Mouse (Mus musculus) myocyte (in vitro differentiated cells): ENCODE measurements around the gene Ncl. TPM values are rescaled to one million over a fixed set of nuclear protein-coding genes. Genes with fewer than 3 reads are reported as not detected.

Experiments
- H3K27me3 ChIP-seq: one replicate; pipeline ENCODE4 v1.6.1; 2011; ENCODE audit not compliant: control insufficient read depth, insufficient read depth, insufficient read length
- H3K36me3 ChIP-seq: one replicate; pipeline ENCODE4 v1.6.1; 2011; ENCODE audit not compliant: control insufficient read depth, insufficient read depth
- H3K4me2 ChIP-seq: one replicate; pipeline ENCODE4 v1.6.1; 2011; ENCODE audit warnings: low read depth, control low read depth
- H3K4me3 ChIP-seq: one replicate; pipeline ENCODE4 v1.5.1; 2011; ENCODE audit warnings: mild to moderate bottlenecking, control low read depth, moderate library complexity
- H3K79me2 ChIP-seq: one replicate; pipeline ENCODE4 v1.6.1; 2011; ENCODE audit not compliant: control insufficient read depth, insufficient read depth
- H3ac ChIP-seq: one replicate; pipeline ENCODE4 v1.6.1; 2011; ENCODE audit not compliant: control insufficient read depth, insufficient read length
- CEBPB ChIP-seq: IDR thresholded peaks from 2 replicates; pipeline ENCODE4 v1.6.1; 2011; ENCODE audit warnings: mild to moderate bottlenecking, moderate library complexity; ENCODE audit not compliant: poor library complexity, insufficient read depth, severe bottlenecking
- E2F4 ChIP-seq: IDR thresholded peaks from one replicate; pipeline ENCODE4 v1.6.1; 2011; ENCODE audit warnings: mild to moderate bottlenecking, control low read depth, moderate library complexity; ENCODE audit not compliant: insufficient read depth
- MAX ChIP-seq: IDR thresholded peaks from one replicate; pipeline ENCODE4 v1.6.1; 2011; ENCODE audit warnings: low read depth, mild to moderate bottlenecking, control low read depth
- MYOD1 ChIP-seq, 3 experiments: IDR thresholded peaks; one replicate each; pipeline ENCODE4 v1.6.1; 2011; ENCODE audit warnings: control low read depth in 2 of 3, low read depth in 2 of 3, mild to moderate bottlenecking in 2 of 3, moderate library complexity in 1 of 3; ENCODE audit not compliant: insufficient read length in 2 of 3, control insufficient read depth in 1 of 3
- MYOG ChIP-seq, 3 experiments: IDR thresholded peaks; one replicate each; pipeline ENCODE4 v1.6.1; 2011; ENCODE audit warnings: control low read depth in 2 of 3, low read depth in 2 of 3, mild to moderate bottlenecking in 2 of 3; ENCODE audit not compliant: insufficient read length in 2 of 3, control insufficient read depth in 1 of 3, insufficient read depth in 1 of 3
- POLR2A ChIP-seq: IDR thresholded peaks from one replicate; pipeline ENCODE4 v1.6.1; 2011; ENCODE audit warnings: low read depth, mild to moderate bottlenecking, control low read depth, moderate library complexity; ENCODE audit not compliant: insufficient read length
- POLR2AphosphoS2 ChIP-seq: IDR thresholded peaks from one replicate; pipeline ENCODE4 v1.6.1; 2011; ENCODE audit warnings: low read depth, control low read depth; ENCODE audit not compliant: insufficient read length
- REST ChIP-seq: IDR thresholded peaks from one replicate; pipeline ENCODE4 v1.6.1; 2011; ENCODE audit warnings: mild to moderate bottlenecking, control low read depth, moderate library complexity; ENCODE audit not compliant: insufficient read depth, insufficient read length
- SRF ChIP-seq: IDR thresholded peaks from one replicate; pipeline ENCODE4 v1.6.1; 2011; ENCODE audit warnings: low read depth; ENCODE audit not compliant: control insufficient read depth, insufficient read length
- TCF12 ChIP-seq: IDR thresholded peaks from one replicate; pipeline ENCODE4 v1.6.1; 2011; ENCODE audit warnings: mild to moderate bottlenecking, control low read depth; ENCODE audit not compliant: poor library complexity, insufficient read depth, severe bottlenecking
- TCF3 ChIP-seq: IDR thresholded peaks from one replicate; pipeline ENCODE4 v1.6.1; 2011; ENCODE audit warnings: low read depth, control low read depth; ENCODE audit not compliant: insufficient read length
- USF1 ChIP-seq: IDR thresholded peaks from one replicate; pipeline ENCODE4 v1.6.1; 2011; ENCODE audit warnings: low read depth, mild to moderate bottlenecking, control low read depth, moderate library complexity
- polyA plus RNA-seq: library from polyadenylated mRNA; unstranded; fragments of >200 nt; fragmentation: generic; extraction: Trizol; gene quantifications from one replicate; pipeline ENCODE4 v1.2.1, GENCODE M21; 2012; ENCODE audit warnings: missing spikeins

Ncl gene
- polyA plus RNA-seq, 1 experiment, result 131 TPM

- TF ChIP-seq E2F4, result no peak
Observed at GRCm38 (mm10) chr1:86395897-86396296, 36.7 kb upstream of the Ncl start.

DNA sequence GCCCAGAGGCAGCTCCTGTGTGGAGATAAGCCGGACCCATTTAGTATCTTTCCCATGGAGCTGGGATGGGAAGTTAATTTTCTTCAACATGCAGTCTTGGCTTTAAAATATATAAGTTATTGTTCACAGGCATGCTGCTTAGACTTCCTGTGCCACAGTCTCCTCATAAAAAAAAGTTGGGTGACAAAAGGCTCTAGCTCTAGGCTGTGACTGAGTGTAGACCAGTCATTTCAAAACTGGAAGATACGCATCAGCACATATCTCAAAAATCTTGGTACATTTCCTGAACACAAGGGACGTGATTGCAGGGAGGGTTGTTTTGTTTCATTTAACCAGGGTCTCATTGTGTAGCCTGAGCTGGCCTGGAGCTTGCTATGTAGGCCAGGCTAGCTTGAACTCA lies 35.0 kb upstream of the Ncl start:
- no peak for TF ChIP-seq MYOG (IDR thresholded peaks at IDR 0.05; ENCODE audit: control insufficient read depth in 1 of 3, insufficient read depth in 1 of 3, insufficient read length in 2 of 3, low read depth in 2 of 3)
- TF ChIP-seq CEBPB, result no peak
- TF ChIP-seq USF1, result no peak
- TF ChIP-seq MAX, result no peak
- TF ChIP-seq MYOD1 (IDR thresholded peaks at IDR 0.05; ENCODE audit: control insufficient read depth in 1 of 3, insufficient read length in 2 of 3, low read depth in 2 of 3), result no peak
- H3K79me2 ChIP-seq, result no peaks in the 10 kb centered on the region
- no peaks in the 10 kb centered on the region for H3K36me3 ChIP-seq
- H3K4me2 ChIP-seq, result no peak overlapping the region
- no peaks in the 10 kb centered on the region for H3K27me3 ChIP-seq
- no peak overlapping the region for H3K4me3 ChIP-seq
- H3ac ChIP-seq, result no peak overlapping the region

More at GRCm38 (mm10) chr1:86395897-86396296, 36.7 kb upstream of the Ncl start:
- H3K4me3 ChIP-seq, result no peak overlapping the region
- no peak overlapping the region for H3ac ChIP-seq
- H3K4me2 ChIP-seq, result no peak overlapping the region
- no peaks in the 10 kb centered on the region for H3K36me3 ChIP-seq
- no peaks in the 10 kb centered on the region for H3K79me2 ChIP-seq
- no peaks in the 10 kb centered on the region for H3K27me3 ChIP-seq

DNA sequence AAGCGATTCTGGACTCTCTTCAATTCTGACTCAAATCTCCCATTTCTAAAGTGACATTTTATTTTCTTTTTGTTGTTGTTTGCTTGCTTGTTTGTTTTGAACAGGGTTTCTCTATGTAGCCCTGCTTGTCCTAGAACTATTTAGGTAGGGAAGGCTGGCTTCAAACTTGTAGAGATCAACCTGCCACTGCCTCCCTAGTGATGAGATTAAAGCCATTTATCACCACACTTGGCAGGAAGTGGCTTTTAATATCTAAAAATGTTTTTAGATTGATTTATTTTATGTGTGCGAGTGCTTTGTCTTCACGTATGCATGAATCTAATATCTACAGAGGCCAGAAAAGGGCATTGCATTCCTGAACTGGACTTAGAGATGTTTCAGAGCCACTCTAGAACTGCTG lies 34.0 kb upstream of the Ncl start:
- H3K4me3 ChIP-seq, result no peak overlapping the region
- TF ChIP-seq POLR2A (no peak), TCF3 (no peak), SRF (no peak), REST (no peak), MYOG (IDR thresholded peaks at IDR 0.05; ENCODE audit: control insufficient read depth in 1 of 3, insufficient read depth in 1 of 3, insufficient read length in 2 of 3, low read depth in 2 of 3) (no peak), CEBPB (no peak), MYOD1 (IDR thresholded peaks at IDR 0.05; ENCODE audit: control insufficient read depth in 1 of 3, insufficient read length in 2 of 3, low read depth in 2 of 3) (no peak), MAX (no peak), POLR2AphosphoS2 (no peak), USF1 (no peak), E2F4 (no peak), TCF12 (no peak)

GRCm38 (mm10) chr1:86391425-86391824 lies 32.2 kb upstream of the Ncl start:
- TF ChIP-seq MAX (no peak), E2F4 (no peak), SRF (no peak), POLR2AphosphoS2 (no peak), USF1 (no peak), TCF3 (no peak), TCF12 (no peak), MYOG (IDR thresholded peaks at IDR 0.05; ENCODE audit: control insufficient read depth in 1 of 3, insufficient read depth in 1 of 3, insufficient read length in 2 of 3, low read depth in 2 of 3) (no peak)
- H3ac ChIP-seq, result no peak overlapping the region
- H3K27me3 ChIP-seq, result peaks cover 13% of the 10 kb centered on the region
- H3K79me2 ChIP-seq, result no peaks in the 10 kb centered on the region
- H3K36me3 ChIP-seq, result no peaks in the 10 kb centered on the region
- no peak overlapping the region for H3K4me2 ChIP-seq
- no peak overlapping the region for H3K4me3 ChIP-seq

More for the DNA sequence above, 34.0 kb upstream of the Ncl start:
- Histone ChIP-seq H3K27me3 (no peaks in the 10 kb centered on the region), H3ac (no peak overlapping the region), H3K36me3 (no peaks in the 10 kb centered on the region), H3K4me2 (no peak overlapping the region), H3K79me2 (no peaks in the 10 kb centered on the region)

- TF ChIP-seq POLR2AphosphoS2, result no peak
- TF ChIP-seq MYOG (IDR thresholded peaks at IDR 0.05; ENCODE audit: control insufficient read depth in 1 of 3, insufficient read depth in 1 of 3, insufficient read length in 2 of 3, low read depth in 2 of 3), result no peak
- no peak for TF ChIP-seq MYOD1 (IDR thresholded peaks at IDR 0.05; ENCODE audit: control insufficient read depth in 1 of 3, insufficient read length in 2 of 3, low read depth in 2 of 3)
- no peak for TF ChIP-seq E2F4
- TF ChIP-seq CEBPB, result no peak
- TF ChIP-seq USF1, result no peak
- TF ChIP-seq POLR2A, result no peak
- no peak for TF ChIP-seq TCF12
- TF ChIP-seq TCF3, result no peak
- TF ChIP-seq SRF, result no peak
- no peak for TF ChIP-seq REST
- TF ChIP-seq MAX, result no peak
- Histone ChIP-seq H3ac (no peak overlapping the region), H3K27me3 (peaks cover 16% of the 10 kb centered on the region), H3K79me2 (no peaks in the 10 kb centered on the region), H3K4me3 (no peak overlapping the region), H3K36me3 (no peaks in the 10 kb centered on the region), H3K4me2 (no peak overlapping the region)
Observed at GRCm38 (mm10) chr1:86389230-86389629, 30.0 kb upstream of the Ncl start.
